Mouse (Mus musculus) E14TG2a.4 (cell line): ENCODE data around the gene C2cd4b.

Experiments used
- CTCF ChIP-seq: conservative IDR thresholded peaks from 2 replicates; pipeline ENCODE4 v1.5.1; 2014; ENCODE audit warnings: low read length
- NANOG ChIP-seq: IDR thresholded peaks from 2 replicates; pipeline ENCODE4 v1.6.1; 2014; ENCODE audit warnings: borderline replicate concordance, low read length, mixed read lengths
- POU5F1 ChIP-seq: IDR thresholded peaks from 2 replicates; pipeline ENCODE4 v1.6.1; 2014; ENCODE audit warnings: low read length, borderline replicate concordance

DNA sequence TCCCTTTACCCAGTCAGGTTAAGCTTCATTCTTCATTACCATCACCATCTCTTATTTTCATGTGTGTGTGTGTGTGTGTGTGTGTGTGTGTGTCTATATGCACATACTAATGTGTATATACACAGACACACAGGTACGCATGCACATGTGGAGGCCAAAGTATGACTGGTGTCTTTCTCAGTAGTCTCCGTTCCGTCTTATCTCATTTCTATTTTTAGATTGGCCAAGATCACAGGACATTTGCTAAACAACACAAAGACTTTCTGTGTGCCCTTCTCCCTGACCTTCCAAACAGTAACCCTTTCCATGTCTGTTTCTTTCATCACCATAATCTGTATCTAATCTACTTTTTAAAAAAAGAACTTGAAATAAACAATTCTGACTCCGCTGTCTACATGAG is 7.2 kb downstream of the C2cd4b start:
- TF ChIP-seq CTCF (no peak), NANOG (no peak), POU5F1 (no peak)
